Mouse (Mus musculus) hindbrain, embryonic 11.5 days (tissue): ENCODE measurements around the gene Rbm19. TPM values are rescaled to one million over a fixed set of nuclear protein-coding genes. Genes with fewer than 3 reads are reported as not detected.

Source experiments
- ATAC-seq: fragments of 200-750 bp; cut with Nextera tagmentation; 2 replicates; pipeline ENCODE4 v1.8.0; 2017; ENCODE audit warnings: mild to moderate bottlenecking, moderate TSS enrichment, moderate library complexity; ENCODE audit not compliant: low FRiP score
- DNase-seq: peaks from one replicate; pipeline ENCODE4 v3.0.0-alpha.2; 2015; ENCODE audit warnings: low spot score
- H3K27ac ChIP-seq: fragments of 300-500 bp; sonication (generic); 2 replicates; pipeline ENCODE4 v1.5.1; 2014; ENCODE audit warnings: mild to moderate bottlenecking, low read depth, low read length
- H3K27me3 ChIP-seq: fragments of 300-500 bp; sonication (generic); 2 replicates; pipeline ENCODE4 v1.6.1; 2014; ENCODE audit warnings: mild to moderate bottlenecking, low read length, moderate library complexity, mixed read lengths; ENCODE audit not compliant: control insufficient read depth, insufficient read depth
- H3K36me3 ChIP-seq: fragments of 300-500 bp; sonication (generic); 2 replicates; pipeline ENCODE4 v1.6.1; 2014; ENCODE audit warnings: mild to moderate bottlenecking, low read length, moderate library complexity, mixed read lengths; ENCODE audit not compliant: control insufficient read depth, insufficient read depth
- H3K4me1 ChIP-seq: fragments of 300-500 bp; sonication (generic); replicated peaks from 2 replicates; pipeline ENCODE4 v1.6.1; 2014; ENCODE audit warnings: low read length, mixed read lengths; ENCODE audit not compliant: control insufficient read depth, insufficient read depth
- H3K4me2 ChIP-seq: fragments of 300-500 bp; sonication (generic); replicated peaks from 2 replicates; pipeline ENCODE4 v1.6.1; 2014; ENCODE audit warnings: mild to moderate bottlenecking, low read depth, low read length
- H3K4me3 ChIP-seq: fragments of 300-500 bp; sonication (generic); 2 replicates; pipeline ENCODE4 v1.5.1; 2014; ENCODE audit warnings: low read depth, low read length
- H3K9ac ChIP-seq: fragments of 300-500 bp; sonication (generic); 2 replicates; pipeline ENCODE4 v1.6.1; 2014; ENCODE audit warnings: low read depth, low read length
- H3K9me3 ChIP-seq: fragments of 300-500 bp; sonication (generic); 2 replicates; pipeline ENCODE4 v1.6.1; 2016; ENCODE audit warnings: low read length; ENCODE audit not compliant: control insufficient read depth
- WGBS: fragments of 180-500 bp; shearing (Covaris S2); extraction: QIAGEN DNeasy Blood & Tissue Kit; methylation state at CpG from one replicate; pipeline ENCODE4 v1.1.7; 2014; 5-methylcytosine and 5-hydroxymethylcytosine counted together
- polyA plus RNA-seq: library from polyadenylated mRNA; unstranded; fragments of >200 nt; fragmentation: Nextera tagmentation; extraction: Ambion mirVana; gene quantifications from 2 replicates; pipeline ENCODE4 v1.2.1, GENCODE M21; 2014

The Rbm19 gene
- polyA plus RNA-seq, 1 experiment from 2014 or later, result 28.7 TPM

DNA sequence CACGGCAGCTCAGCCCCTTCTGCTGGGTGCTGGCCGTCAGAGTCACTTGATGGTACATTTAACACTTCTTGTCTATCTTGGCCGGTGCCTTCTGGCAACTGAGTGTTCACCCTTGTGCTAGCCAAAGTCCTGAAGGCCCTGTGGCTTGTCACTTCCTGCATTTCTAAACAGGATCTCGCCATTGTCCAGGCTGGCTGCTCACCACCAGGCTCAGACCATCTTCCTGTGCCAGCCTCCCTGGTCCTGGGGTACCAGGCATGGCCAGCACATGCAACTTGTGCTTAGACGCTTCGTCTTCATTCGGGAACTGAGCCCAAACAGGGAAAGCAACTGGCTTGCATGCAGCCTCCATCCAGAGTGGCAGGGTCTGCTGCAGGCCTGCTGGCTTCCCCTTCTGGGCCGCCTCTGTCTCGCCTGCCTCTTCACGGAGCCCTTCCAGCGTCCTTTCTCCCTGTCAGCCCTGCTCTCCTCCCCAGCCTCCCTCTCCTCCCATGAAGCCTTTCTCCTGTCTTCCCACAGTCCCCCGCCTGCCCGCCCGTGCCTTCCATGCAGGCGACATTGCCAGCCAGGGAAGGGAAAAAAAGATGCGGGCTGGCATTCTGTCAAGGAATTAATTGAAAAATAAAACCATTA lies 78.2 kb downstream of the Rbm19 start:
- H3K4me2 ChIP-seq, result no peak overlapping the region
- H3K4me3 ChIP-seq, result no peak overlapping the region
- H3K4me1 ChIP-seq, result peaks cover 5% of the 10 kb centered on the region; the same call in 1 of the 2 replicates
- H3K27ac ChIP-seq, result no peak overlapping the region
- no peak overlapping the region for H3K9ac ChIP-seq
- DNase-seq (no peak), ATAC-seq (no peak)
- H3K9me3 ChIP-seq, result no peaks in the 10 kb centered on the region
- WGBS, result 57% methylated on average over 16 of the region's 16 CpGs
- no peaks in the 10 kb centered on the region for H3K27me3 ChIP-seq
- no peaks in the 10 kb centered on the region for H3K36me3 ChIP-seq

DNA sequence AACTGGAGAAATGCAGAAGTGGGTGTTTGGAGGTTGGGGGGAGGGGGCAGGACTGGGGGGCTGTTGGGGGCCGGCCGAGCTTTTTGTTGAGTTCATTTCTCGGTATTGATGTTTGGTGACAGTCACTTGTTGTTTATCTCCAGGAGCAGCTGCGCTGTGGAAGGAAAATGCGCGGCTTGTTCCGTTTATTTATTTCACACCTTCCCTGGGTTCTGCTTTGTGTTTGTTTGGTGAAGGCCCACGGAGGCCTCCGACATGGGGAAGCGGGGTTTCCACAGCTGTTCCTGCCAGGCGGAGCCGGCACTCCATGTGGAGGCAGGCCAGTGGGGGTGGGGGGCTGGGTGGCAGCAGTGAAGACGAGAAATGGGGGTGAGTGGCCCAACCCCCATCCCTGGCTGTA lies 78.7 kb downstream of the Rbm19 start:
- H3K4me1 ChIP-seq, result peaks cover 5% of the 10 kb centered on the region; the same call in 1 of the 2 replicates
- H3K36me3 ChIP-seq, result no peaks in the 10 kb centered on the region
- no peak overlapping the region for H3K27ac ChIP-seq
- DNase-seq (no peak), ATAC-seq (no peak)
- H3K4me2 ChIP-seq, result no peak overlapping the region
- no peak overlapping the region for H3K9ac ChIP-seq
- 66% methylated on average over 13 of the region's 13 CpGs for WGBS
- no peaks in the 10 kb centered on the region for H3K9me3 ChIP-seq
- H3K27me3 ChIP-seq, result no peaks in the 10 kb centered on the region
- H3K4me3 ChIP-seq, result no peak overlapping the region

DNA sequence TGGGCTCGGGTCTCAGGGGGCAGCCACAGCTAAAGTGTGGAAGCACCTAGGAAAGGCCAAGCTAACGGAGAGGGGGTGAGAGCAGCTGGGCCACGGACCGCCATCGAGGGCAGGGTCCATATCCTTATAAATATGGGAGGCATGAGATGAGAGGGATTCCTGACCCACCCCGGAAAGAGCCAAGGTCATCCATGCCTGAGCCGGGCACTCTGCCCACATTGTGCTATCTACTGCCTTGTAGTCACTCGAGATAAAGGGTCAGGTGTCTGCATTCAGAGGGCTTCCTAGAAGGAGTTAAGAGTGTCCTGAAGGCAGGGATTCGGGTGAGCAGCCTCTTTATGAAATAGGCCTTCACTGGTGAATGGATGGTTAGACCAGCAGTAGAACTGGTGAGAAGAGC lies 80.6 kb downstream of the Rbm19 start:
- H3K27ac ChIP-seq, result no peak overlapping the region
- 93% methylated on average over 9 of the region's 9 CpGs for WGBS

DNA sequence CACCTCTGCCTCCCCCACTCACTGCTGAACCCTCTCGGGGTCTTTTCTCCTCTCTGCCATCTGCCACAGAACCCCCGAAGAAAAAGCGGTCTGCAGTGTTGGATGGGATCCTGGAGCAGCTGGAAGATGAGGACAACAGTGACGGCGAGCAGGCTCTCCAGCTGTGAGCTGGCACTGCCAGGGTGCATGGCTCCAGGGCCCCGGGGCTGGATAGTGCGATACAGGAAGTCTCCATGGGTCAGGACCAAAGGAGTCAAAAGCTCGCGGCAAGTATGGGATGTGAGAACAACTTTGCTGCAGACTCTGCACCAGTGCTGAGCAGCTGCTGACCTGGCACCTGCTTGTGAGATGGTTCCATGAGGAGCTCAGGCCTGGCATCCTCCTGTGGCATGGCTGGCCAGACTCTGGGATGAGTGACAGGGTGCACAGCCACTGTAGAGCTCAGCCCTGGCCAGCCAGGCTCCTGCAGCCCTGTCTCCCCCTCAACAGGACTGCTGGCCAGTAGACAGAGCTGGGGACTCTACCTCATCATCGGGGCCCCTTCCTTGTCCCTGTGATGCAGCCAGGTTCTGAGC lies 81.6 kb downstream of the Rbm19 start:
- Histone ChIP-seq H3K9me3 (no peaks in the 10 kb centered on the region), H3K27ac (no peak overlapping the region), H3K4me2 (no peak overlapping the region), H3K4me1 (peaks cover 5% of the 10 kb centered on the region; the same call in 1 of the 2 replicates), H3K4me3 (no peak overlapping the region), H3K27me3 (no peaks in the 10 kb centered on the region), H3K36me3 (no peaks in the 10 kb centered on the region), H3K9ac (no peak overlapping the region)
- DNase-seq, result no peak
- whole genome bisulfite sequencing, result 90% methylated on average over 10 of the region's 10 CpGs
- no peak for ATAC-seq

More for the DNA sequence above, 80.6 kb downstream of the Rbm19 start:
- no peak overlapping the region for H3K4me3 ChIP-seq
- no peaks in the 10 kb centered on the region for H3K9me3 ChIP-seq
- ATAC-seq, result no peak
- H3K36me3 ChIP-seq, result no peaks in the 10 kb centered on the region
- no peak for DNase-seq
- 0 out of 2 replicates have a peak overlapping the region, but pooled peaks have one; percentile 19 for H3K9ac ChIP-seq
- H3K27me3 ChIP-seq, result no peaks in the 10 kb centered on the region
- H3K4me2 ChIP-seq, result no peak overlapping the region
- peaks cover 5% of the 10 kb centered on the region; the same call in 1 of the 2 replicates for H3K4me1 ChIP-seq

DNA sequence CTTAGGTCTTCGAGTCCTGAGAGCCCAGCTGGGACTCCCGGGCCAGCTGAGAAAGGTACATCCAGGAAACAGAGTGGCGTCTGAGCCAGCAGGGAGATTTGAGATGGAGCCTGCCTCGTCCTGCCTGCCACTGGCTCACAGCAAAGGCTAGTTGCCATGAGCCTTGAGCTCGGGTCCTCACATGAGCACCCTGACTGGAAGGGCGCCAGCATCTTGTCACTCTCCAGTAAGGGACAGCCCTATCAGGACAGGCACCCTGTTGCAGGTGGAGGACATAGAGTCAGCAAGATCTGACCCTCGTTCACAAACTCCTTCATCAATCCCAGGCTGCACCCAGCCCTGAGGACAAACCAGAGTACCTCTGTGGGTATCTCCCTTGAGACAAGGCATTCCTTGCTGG lies 83.6 kb downstream of the Rbm19 start:
- DNase-seq (no peak), ATAC-seq (no peak)
- no peaks in the 10 kb centered on the region for H3K27me3 ChIP-seq
- no peaks in the 10 kb centered on the region for H3K36me3 ChIP-seq
- no peak overlapping the region for H3K9ac ChIP-seq
- 95% methylated on average over 7 of the region's 7 CpGs for WGBS
- H3K4me1 ChIP-seq, result peaks cover 4% of the 10 kb centered on the region; the same call in 1 of the 2 replicates
- H3K4me2 ChIP-seq, result no peak overlapping the region
- no peak overlapping the region for H3K4me3 ChIP-seq
- no peak overlapping the region for H3K27ac ChIP-seq
- no peaks in the 10 kb centered on the region for H3K9me3 ChIP-seq

DNA sequence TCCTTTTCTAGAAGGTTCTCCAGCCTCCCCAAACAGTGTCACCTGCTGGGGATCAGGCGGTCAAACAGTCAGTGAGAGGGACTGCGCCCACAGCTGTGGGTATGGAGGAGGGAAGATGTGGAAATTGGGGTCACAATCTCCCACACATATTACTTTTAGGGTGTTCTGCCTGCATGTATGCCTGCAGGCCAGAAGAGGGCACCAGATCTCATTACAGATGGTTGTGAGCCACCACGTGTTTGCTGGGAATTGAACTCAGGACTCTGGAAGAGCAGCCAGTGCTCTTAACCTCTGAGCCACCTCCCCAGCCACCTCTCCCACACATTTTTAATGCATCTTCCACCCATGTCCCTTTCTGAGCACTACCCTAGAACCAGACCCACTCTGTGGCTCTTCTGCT lies 88.1 kb downstream of the Rbm19 start:
- Histone ChIP-seq H3K4me1 (peaks cover 6% of the 10 kb centered on the region; the same call in 1 of the 2 replicates), H3K4me3 (no peak overlapping the region), H3K36me3 (no peaks in the 10 kb centered on the region), H3K27ac (no peak overlapping the region), H3K9me3 (no peaks in the 10 kb centered on the region), H3K27me3 (no peaks in the 10 kb centered on the region), H3K9ac (no peak overlapping the region), H3K4me2 (no peak overlapping the region)
- ATAC-seq, result no peak
- no peak for DNase-seq
- WGBS, result 83% methylated on average over 3 of the region's 3 CpGs

DNA sequence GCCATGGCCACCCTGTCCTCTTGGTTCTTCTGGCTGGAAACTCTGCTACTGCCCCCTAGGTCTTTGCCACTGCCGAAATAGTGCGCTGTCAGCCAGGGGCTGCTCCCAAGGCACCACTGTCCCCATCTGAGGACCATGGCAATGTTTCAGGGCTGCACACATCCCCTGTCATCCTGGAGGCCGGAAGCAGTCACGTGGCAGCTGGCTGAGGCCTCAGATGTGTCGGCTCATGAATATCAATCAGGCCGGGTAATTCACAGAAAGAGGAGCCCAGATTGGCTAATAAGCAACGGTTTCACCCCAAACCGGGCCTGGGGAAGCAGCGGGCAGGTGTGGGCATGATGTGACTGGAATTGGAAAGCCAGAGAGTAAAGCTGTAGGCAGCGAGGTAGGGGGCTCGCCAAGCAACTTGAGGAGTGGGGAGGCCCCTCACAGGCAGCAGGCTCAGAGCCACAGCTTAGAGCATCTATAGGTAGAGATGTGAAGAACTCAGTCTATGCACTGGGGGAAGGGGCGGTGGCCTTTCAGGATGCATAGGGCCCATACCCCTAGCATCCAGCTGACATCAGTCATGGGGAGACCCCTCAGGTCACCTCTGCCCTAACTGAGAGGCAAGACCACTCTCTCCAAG lies 90.2 kb downstream of the Rbm19 start:
- Histone ChIP-seq H3K9me3 (no peaks in the 10 kb centered on the region), H3K4me3 (no peak overlapping the region), H3K27me3 (no peaks in the 10 kb centered on the region), H3K4me2 (no peak overlapping the region), H3K9ac (no peak overlapping the region), H3K4me1 (peaks cover 16% of the 10 kb centered on the region), H3K36me3 (no peaks in the 10 kb centered on the region), H3K27ac (peak overlapping the region; percentile 10; the same call in 1 of the 2 replicates)
- 46% methylated on average over 12 of the region's 12 CpGs for WGBS
- peak; percentile 54 for DNase-seq
- peak; percentile 72 for ATAC-seq

DNA sequence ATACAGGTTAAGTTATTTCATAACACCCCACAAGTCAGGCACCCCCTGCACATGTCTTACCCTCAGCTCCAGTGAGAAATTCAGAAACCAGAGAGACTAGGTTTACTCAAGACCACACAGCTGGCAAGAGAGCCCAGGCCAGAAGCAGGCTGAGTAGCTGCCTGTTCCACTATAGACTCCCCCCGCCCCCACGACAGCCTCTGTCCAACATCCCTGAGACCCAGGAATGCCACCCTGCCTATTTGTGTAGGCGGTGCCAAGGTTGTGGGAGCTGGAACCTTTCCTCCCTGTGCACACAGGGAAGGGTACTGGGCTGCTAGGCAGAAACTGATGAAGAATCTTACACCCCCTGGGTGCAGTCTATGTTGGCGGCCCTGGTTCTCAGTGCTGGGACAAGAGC lies 91.2 kb downstream of the Rbm19 start:
- WGBS, result 79% methylated on average over 4 of the region's 4 CpGs
- Histone ChIP-seq H3K27ac (no peak overlapping the region), H3K36me3 (no peaks in the 10 kb centered on the region), H3K9ac (no peak overlapping the region), H3K4me2 (no peak overlapping the region), H3K27me3 (no peaks in the 10 kb centered on the region), H3K4me1 (peaks cover 16% of the 10 kb centered on the region), H3K9me3 (no peaks in the 10 kb centered on the region), H3K4me3 (no peak overlapping the region)
- no peak for ATAC-seq
- no peak for DNase-seq
